Mouse (Mus musculus) lung, postnatal 36 days (tissue): ENCODE data around the gene Tstd1.

Experiments
- DNase-seq: peaks from one replicate; pipeline ENCODE4 v3.0.0; 2022; ENCODE audit warnings: mixed read lengths

Tstd1 gene

GRCm38 (mm10) chr1:171454926-171455325 lies 36.3 kb downstream of the Tstd1 start:
- DNase-seq, result no peak

- no peak for DNase-seq
Observed at GRCm38 (mm10) chr1:171457568-171457967, 38.9 kb downstream of the Tstd1 start.

GRCm38 (mm10) chr1:171459791-171460190 lies 41.1 kb downstream of the Tstd1 start:
- no peak for DNase-seq

GRCm38 (mm10) chr1:171460551-171461503 lies 42.2 kb downstream of the Tstd1 start:
- DNase-seq, result no peak

- no peak for DNase-seq
Observed at GRCm38 (mm10) chr1:171463133-171463532, 44.5 kb downstream of the Tstd1 start.

GRCm38 (mm10) chr1:171465749-171466412 lies 47.2 kb downstream of the Tstd1 start:
- no peak for DNase-seq

- no peak for DNase-seq
Observed at GRCm38 (mm10) chr1:171466565-171466964, 47.9 kb downstream of the Tstd1 start.

GRCm38 (mm10) chr1:171469678-171470077 lies 51.0 kb downstream of the Tstd1 start:
- no peak for DNase-seq
